Mouse (Mus musculus) adrenal gland, postnatal 4 days (tissue): ENCODE results near the gene Gm8005. TPM values are rescaled to one million over a fixed set of nuclear protein-coding genes. Genes with fewer than 3 reads are reported as not detected.
"Not testable (repeated sequence)": the region's sequence is repeated elsewhere in the genome, so short reads cannot be mapped to it uniquely, and the experiment has no call there.

Experiments
- DNase-seq, 2 experiments: peaks; one replicate each; pipeline ENCODE4 v3.0.0; 2021 to 2022; ENCODE audit warnings: low spot score in 2 of 2, mixed read lengths in 2 of 2
- long read RNA-seq, 2 experiments: library from polyadenylated mRNA; stranded (forward); transcript quantifications; one replicate each; pipeline ENCODE4 v2.0.0; 2021
- total RNA-seq, 2 experiments: library from RNA; stranded (reverse); gene quantifications; 2 replicates each; pipeline ENCODE4 v1.2.3; 2021

The Gm8005 gene
- total RNA-seq: not detected
- long read RNA-seq, experiment 1: 0 reads
- long read RNA-seq, experiment 2: 0 reads

DNA sequence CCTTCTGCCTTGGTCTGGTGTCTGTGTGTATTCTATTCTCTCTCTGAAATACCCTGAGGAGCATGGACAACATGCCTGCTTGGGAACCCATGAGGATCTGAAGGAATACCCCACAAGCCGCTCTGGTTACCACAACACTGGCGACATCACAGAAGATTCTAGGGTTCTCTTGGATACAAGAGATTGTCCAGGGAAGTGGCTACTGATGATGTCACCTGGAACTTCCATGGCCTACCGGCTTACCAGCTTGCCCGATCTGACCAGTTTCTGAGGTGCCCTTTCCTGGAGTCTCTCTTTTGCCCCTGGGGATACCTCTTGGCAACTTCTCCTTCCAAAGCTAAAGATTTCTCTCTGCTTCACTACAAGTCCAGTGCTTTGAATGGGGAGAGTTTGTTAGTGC, at the start of gene Gm8005:
TSS of gene Gm8005 (minus strand) at position 101 of the 400 bp plus-strand sequence.
- DNase-seq: not testable (repeated sequence)

DNA sequence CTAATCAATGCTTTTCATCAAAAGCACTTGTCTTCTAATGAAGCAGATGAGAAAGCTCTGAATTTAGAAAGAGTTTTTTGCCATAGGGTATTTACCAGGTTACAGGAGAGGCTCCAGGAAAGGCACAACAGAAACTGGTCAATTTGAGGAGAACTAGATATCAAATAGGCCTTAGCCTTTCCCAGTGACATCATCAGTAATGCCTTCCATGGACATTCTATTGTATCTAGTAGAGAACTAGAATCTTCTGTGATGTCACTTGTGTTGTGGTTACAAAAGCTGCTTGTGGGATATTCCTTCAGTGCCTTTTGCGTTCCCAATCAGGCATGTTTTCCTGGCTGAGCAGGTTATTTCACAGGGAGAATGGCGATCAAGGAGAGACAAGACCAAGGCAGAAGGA, 24.1 kb upstream of the Gm8005 start, which contains the start of gene Gm8011:
TSS of gene Gm8011 (plus strand) at position 301 of the 400 bp plus-strand sequence.
- DNase-seq: not testable (repeated sequence)

Other genes with a start within 250 kb of the Gm8005 start
- not detected for gene Gm3573, start 248.9 kb downstream of the Gm8005 start, total RNA-seq
- not detected for gene Gm17026, start 179.6 kb downstream of the Gm8005 start, total RNA-seq
- not detected for gene Gm9611, start 142.3 kb downstream of the Gm8005 start, total RNA-seq
- gene Gm7995, start 129.5 kb downstream of the Gm8005 start, total RNA-seq: not detected
- gene Gm8011, start 24.2 kb upstream of the Gm8005 start, total RNA-seq: not detected
- not detected for gene Gm8020, start 62.7 kb upstream of the Gm8005 start, total RNA-seq
- not detected for gene Gm8024, start 84.6 kb upstream of the Gm8005 start, total RNA-seq
- gene Gm17124, start 160.2 kb upstream of the Gm8005 start, total RNA-seq: not detected
- gene Gm3633, start 202.2 kb upstream of the Gm8005 start, total RNA-seq: not detected
- gene Gm10378, start 216.3 kb upstream of the Gm8005 start, total RNA-seq: not detected